Mouse (Mus musculus) limb, embryonic 15.5 days (tissue): ENCODE measurements around the gene Pld4. TPM values are rescaled to one million over a fixed set of nuclear protein-coding genes. Genes with fewer than 3 reads are reported as not detected.
A peak's percentile ranks its signal among the peaks of the same experiment; 100 is the strongest.
"Not testable (repeated sequence)": the region's sequence is repeated elsewhere in the genome, so short reads cannot be mapped to it uniquely, and the experiment has no call there.

Source experiments
- ATAC-seq: fragments of 200-750 bp; cut with Nextera tagmentation; 2 replicates; pipeline ENCODE4 v1.8.0; 2017; ENCODE audit warnings: low read depth, moderate TSS enrichment; ENCODE audit not compliant: insufficient number of reproducible peaks, low FRiP score, low TSS enrichment
- H3K27ac ChIP-seq: fragments of 300-500 bp; sonication (generic); 2 replicates; pipeline ENCODE4 v1.5.1; 2015; ENCODE audit warnings: moderate library complexity, mild to moderate bottlenecking, inconsistent platforms
- H3K27me3 ChIP-seq: fragments of 300-500 bp; sonication (generic); 2 replicates; pipeline ENCODE4 v1.6.1; 2015; ENCODE audit warnings: inconsistent platforms
- H3K36me3 ChIP-seq: fragments of 300-500 bp; sonication (generic); 2 replicates; pipeline ENCODE4 v1.6.1; 2015; ENCODE audit warnings: inconsistent platforms
- H3K4me1 ChIP-seq: fragments of 300-500 bp; sonication (generic); 2 replicates; pipeline ENCODE4 v1.6.1; 2015; ENCODE audit warnings: inconsistent platforms
- H3K4me2 ChIP-seq: fragments of 300-500 bp; sonication (generic); 2 replicates; pipeline ENCODE4 v1.6.1; 2015; ENCODE audit warnings: mild to moderate bottlenecking, inconsistent platforms
- H3K4me3 ChIP-seq: fragments of 300-500 bp; sonication (generic); 2 replicates; pipeline ENCODE4 v1.5.1; 2015; ENCODE audit warnings: mild to moderate bottlenecking, inconsistent platforms
- H3K9ac ChIP-seq: fragments of 300-500 bp; sonication (generic); 2 replicates; pipeline ENCODE4 v1.6.1; 2015; ENCODE audit warnings: inconsistent platforms
- H3K9me3 ChIP-seq: fragments of 300-500 bp; sonication (generic); 2 replicates; pipeline ENCODE4 v1.6.1; 2016; ENCODE audit warnings: inconsistent platforms
- WGBS: fragments of 180-500 bp; shearing (Covaris S2); methylation state at CpG from one replicate; pipeline ENCODE4 v1.1.7; 2015; 5-methylcytosine and 5-hydroxymethylcytosine counted together
- microRNA-seq: library from miRNA; unstranded; fragments of <30 nt; microRNA quantifications from one replicate; pipeline ENCODE4, GENCODE M21; 2016
- polyA plus RNA-seq: library from polyadenylated mRNA; unstranded; fragments of >200 nt; fragmentation: Nextera tagmentation; extraction: Ambion mirVana; gene quantifications from 2 replicates; pipeline ENCODE4 v1.2.1, GENCODE M21; 2015

The Pld4 gene
- polyA plus RNA-seq, 1 experiment from 2014 or later = 13.1 TPM

GRCm38 (mm10) chr12:112808587-112809364 lies 48.3 kb downstream of the Pld4 start, which contains the start of gene Clba1:
TSS of gene Clba1 (plus strand) at chr12:112808937.
- H3K36me3 ChIP-seq = peaks cover 11% of the 10 kb centered on the region; the same call in 1 of the 2 replicates
- H3K9ac ChIP-seq = peak within 1 kb of the TSS; percentile 47
- H3K4me3 ChIP-seq = peak within 1 kb of the TSS; percentile 73
- peak within 1 kb of the TSS; percentile 98 for H3K4me2 ChIP-seq
- no peaks in the 10 kb centered on the region for H3K9me3 ChIP-seq
- peak; percentile 81 for ATAC-seq
- under 1% methylated on average over 58 of the region's 64 CpGs for WGBS
- H3K4me1 ChIP-seq = peaks cover 27% of the 10 kb centered on the region
- H3K27me3 ChIP-seq = no peaks in the 10 kb centered on the region; the same call in 1 of the 2 replicates
- peak within 1 kb of the TSS; percentile 55 for H3K27ac ChIP-seq

- peak overlapping the region; percentile 73 for H3K4me3 ChIP-seq
- 28% methylated on average over 8 of the region's 8 CpGs for WGBS
- ATAC-seq = no peak
- peak overlapping the region; percentile 98 for H3K4me2 ChIP-seq
- no peak overlapping the region for H3K27ac ChIP-seq
- H3K4me1 ChIP-seq = peaks cover 25% of the 10 kb centered on the region
- H3K27me3 ChIP-seq = no peaks in the 10 kb centered on the region; the same call in 1 of the 2 replicates
- no peaks in the 10 kb centered on the region for H3K9me3 ChIP-seq
- peaks cover 17% of the 10 kb centered on the region; the same call in 1 of the 2 replicates for H3K36me3 ChIP-seq
- peak overlapping the region; percentile 47 for H3K9ac ChIP-seq
Measured at GRCm38 (mm10) chr12:112809641-112810040, 49.2 kb downstream of the Pld4 start.

DNA sequence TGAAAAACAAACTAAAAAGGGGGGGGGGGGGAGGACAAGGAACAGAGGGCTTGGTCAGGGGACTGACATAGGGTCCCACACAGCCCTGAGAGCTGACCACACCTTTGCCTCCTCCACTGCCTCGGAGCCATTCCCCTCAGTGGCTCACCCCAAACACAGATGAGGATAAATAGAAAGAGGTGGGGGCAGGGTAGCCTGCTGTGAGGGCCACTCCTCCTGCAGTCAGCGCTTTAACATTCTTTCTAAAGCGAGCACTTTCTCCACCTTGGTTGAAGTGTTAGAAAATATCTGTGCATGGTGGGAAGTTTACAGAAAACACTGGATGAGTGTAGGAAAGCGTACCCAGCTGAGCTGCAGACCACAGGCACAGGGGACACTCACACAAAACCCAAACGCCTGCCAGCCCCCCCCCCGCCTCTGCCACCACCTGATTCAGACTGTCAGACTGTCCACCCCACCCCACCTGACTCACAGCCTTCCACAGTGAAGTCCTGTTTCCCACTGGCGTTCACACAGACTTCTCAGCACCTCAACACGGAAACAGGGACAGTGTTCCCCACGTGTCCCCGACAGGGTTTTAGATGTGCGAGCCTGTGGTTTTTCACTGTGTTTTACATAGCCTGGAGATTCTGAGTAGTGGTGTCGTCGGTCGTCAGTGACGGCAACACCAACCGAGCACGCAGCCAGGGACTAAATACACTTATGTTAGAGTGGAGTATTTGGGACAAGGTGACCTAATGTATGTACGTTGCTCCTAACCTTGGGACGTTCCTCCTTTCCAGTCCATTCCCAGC lies 49.8 kb downstream of the Pld4 start:
- H3K36me3 ChIP-seq = peaks cover 21% of the 10 kb centered on the region
- H3K4me1 ChIP-seq = peaks cover 25% of the 10 kb centered on the region
- no peaks in the 10 kb centered on the region; the same call in 1 of the 2 replicates for H3K27me3 ChIP-seq
- no peaks in the 10 kb centered on the region for H3K9me3 ChIP-seq
- no peak overlapping the region for H3K9ac ChIP-seq
- H3K4me2 ChIP-seq = peak overlapping the region; percentile 98; the same call in 1 of the 2 replicates
- no peak overlapping the region for H3K27ac ChIP-seq
- H3K4me3 ChIP-seq = peak overlapping the region; percentile 73; the same call in 1 of the 2 replicates
- WGBS = 60% methylated on average over 19 of the region's 19 CpGs
- no peak for ATAC-seq

DNA sequence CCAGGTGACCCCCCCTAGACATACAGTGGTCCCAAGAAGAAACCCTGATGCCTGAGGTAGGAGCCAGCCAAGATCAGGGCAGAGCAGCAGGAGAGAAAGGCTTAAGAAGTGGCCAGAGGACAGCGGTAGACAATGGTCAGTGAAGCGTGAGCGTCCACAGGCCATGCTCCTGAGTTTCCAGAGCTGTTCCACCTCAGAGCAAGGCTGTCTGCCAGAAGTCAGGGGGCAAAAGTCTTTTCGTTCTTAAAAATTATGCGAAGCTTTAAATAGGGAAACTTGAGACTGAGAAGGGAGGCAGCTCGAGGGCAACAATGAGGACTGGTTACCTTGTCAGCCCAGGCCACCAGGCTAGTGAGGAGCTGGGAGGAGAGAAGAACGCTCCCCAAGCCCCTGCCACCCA lies 52.9 kb downstream of the Pld4 start:
- Histone ChIP-seq H3K36me3 (peaks cover 49% of the 10 kb centered on the region), H3K4me2 (no peak overlapping the region), H3K4me3 (no peak overlapping the region), H3K27me3 (no peaks in the 10 kb centered on the region; the same call in 1 of the 2 replicates), H3K4me1 (peaks cover 21% of the 10 kb centered on the region), H3K27ac (no peak overlapping the region), H3K9me3 (no peaks in the 10 kb centered on the region), H3K9ac (no peak overlapping the region)
- WGBS = 84% methylated on average over 7 of the region's 7 CpGs
- ATAC-seq = no peak

- Histone ChIP-seq H3K4me3 (no peak overlapping the region), H3K27ac (peak overlapping the region; percentile 64), H3K9ac (no peak overlapping the region), H3K36me3 (peaks cover 64% of the 10 kb centered on the region), H3K9me3 (no peaks in the 10 kb centered on the region), H3K4me1 (peaks cover 8% of the 10 kb centered on the region), H3K27me3 (no peaks in the 10 kb centered on the region; the same call in 1 of the 2 replicates), H3K4me2 (no peak overlapping the region)
- WGBS = 70% methylated on average over 14 of the region's 14 CpGs
- no peak for ATAC-seq
Measured at GRCm38 (mm10) chr12:112814682-112815470, 54.4 kb downstream of the Pld4 start.

- Histone ChIP-seq H3K27ac (no peak overlapping the region), H3K36me3 (peaks cover 76% of the 10 kb centered on the region), H3K4me3 (no peak overlapping the region), H3K4me1 (peaks cover 4% of the 10 kb centered on the region; the same call in 1 of the 2 replicates), H3K9me3 (no peaks in the 10 kb centered on the region), H3K9ac (no peak overlapping the region), H3K4me2 (no peak overlapping the region), H3K27me3 (no peaks in the 10 kb centered on the region)
- 56% methylated on average over 4 of the region's 4 CpGs for WGBS
- ATAC-seq = no peak
Measured at GRCm38 (mm10) chr12:112816294-112816693, 55.8 kb downstream of the Pld4 start.

DNA sequence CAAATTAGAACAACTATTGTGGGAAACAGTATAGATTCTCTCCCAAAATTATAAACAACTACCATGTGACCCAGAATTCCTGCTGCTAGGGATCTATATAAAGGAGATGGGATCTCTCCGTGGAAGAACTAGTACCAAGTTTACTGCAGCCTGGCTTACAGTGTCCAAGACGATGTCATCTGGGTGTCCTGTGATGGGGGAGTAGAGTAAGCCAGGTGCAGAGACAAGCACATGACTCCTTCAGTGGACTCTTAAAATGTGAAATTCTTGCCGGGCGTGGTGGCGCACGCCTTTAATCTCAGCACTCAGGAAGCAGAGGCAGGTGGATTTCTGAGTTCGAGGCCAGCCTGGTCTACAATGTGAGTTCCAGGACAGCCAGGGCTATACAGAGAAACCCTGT lies 56.4 kb downstream of the Pld4 start:
- not testable (repeated sequence) for H3K4me3 ChIP-seq, H3K9ac ChIP-seq, H3K27me3 ChIP-seq, ATAC-seq, H3K4me1 ChIP-seq, H3K27ac ChIP-seq, H3K4me2 ChIP-seq, H3K9me3 ChIP-seq
- WGBS = 75% methylated on average over 7 of the region's 7 CpGs
- H3K36me3 ChIP-seq = peaks cover 80% of the 10 kb centered on the region

Small RNA genes lying within 50 kb of the gene (microRNA-seq; reads per million reads assigned to microRNA genes)
- not detected for gene Mir6940

Other genes starting within 250 kb of the Pld4 start
- gene Tmem179, start 243.9 kb upstream of the Pld4 start, polyA plus RNA-seq = 0.10 and 0.45 TPM in 2 replicates
- 7.4 and 7.6 TPM in 2 replicates for gene Inf2, start 171.9 kb upstream of the Pld4 start, polyA plus RNA-seq
- gene Adssl1, start 140.6 kb upstream of the Pld4 start, polyA plus RNA-seq = 11.6 and 27.2 TPM in 2 replicates
- 195 and 218 TPM in 2 replicates for gene Siva1, start 116.0 kb upstream of the Pld4 start, polyA plus RNA-seq
- 75.1 and 86.0 TPM in 2 replicates for gene Akt1, start 85.8 kb upstream of the Pld4 start, polyA plus RNA-seq
- 3.4 and 3.7 TPM in 2 replicates for gene Zbtb42, start 81.8 kb upstream of the Pld4 start, polyA plus RNA-seq
- gene Cep170b, start 40.2 kb upstream of the Pld4 start, polyA plus RNA-seq = 24.0 and 26.7 TPM in 2 replicates
- 9.4 and 9.8 TPM in 2 replicates for gene Ahnak2, start 42.0 kb downstream of the Pld4 start, polyA plus RNA-seq
- 5.9 and 6.4 TPM in 2 replicates for gene Clba1, start 48.3 kb downstream of the Pld4 start, polyA plus RNA-seq
- 105 TPM in 2 replicates for gene Cdca4, start 68.8 kb downstream of the Pld4 start, polyA plus RNA-seq
- gene Gpr132, start 107.6 kb downstream of the Pld4 start, polyA plus RNA-seq = 0.20 and 0.41 TPM in 2 replicates
- gene Jag2, start 169.1 kb downstream of the Pld4 start, polyA plus RNA-seq = 10.3 and 11.6 TPM in 2 replicates
- 70.5 and 71.2 TPM in 2 replicates for gene Nudt14, start 181.5 kb downstream of the Pld4 start, polyA plus RNA-seq
- 25.4 and 26.3 TPM in 2 replicates for gene Btbd6, start 215.8 kb downstream of the Pld4 start, polyA plus RNA-seq
- gene Brf1, start 240.0 kb downstream of the Pld4 start, polyA plus RNA-seq = 57.1 and 61.7 TPM in 2 replicates